Mouse (Mus musculus) retina, adult 2 months (tissue): Measurements from ENCODE around the gene Cog5.
A peak's percentile ranks its signal among the peaks of the same experiment; 100 is the strongest.

ENCODE experiments used
- DNase-seq: peaks from one replicate; pipeline ENCODE4 v3.0.0-alpha.2; 2012; ENCODE audit warnings: low read depth, low spot score

Gene Cog5

DNA sequence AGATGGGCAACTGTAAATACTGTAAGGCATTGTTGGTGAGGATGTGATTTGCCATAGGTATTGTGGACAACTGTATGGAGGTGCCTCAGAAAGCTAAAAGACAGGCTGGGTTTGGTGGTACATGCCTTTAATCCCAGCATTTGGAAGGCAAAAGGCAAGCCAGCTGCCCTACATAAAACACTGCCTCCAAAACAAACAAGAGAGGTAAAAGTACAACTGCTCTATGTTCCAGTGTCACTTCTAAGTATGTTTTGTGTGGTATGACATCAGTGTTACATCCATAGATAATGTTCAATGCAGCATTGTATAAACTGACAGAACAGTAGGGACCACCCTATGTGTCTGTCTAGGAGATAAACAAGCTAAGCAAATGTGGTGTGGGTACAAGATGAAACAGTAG is 237.4 kb downstream of the Cog5 start:
- no peak for DNase-seq

DNA sequence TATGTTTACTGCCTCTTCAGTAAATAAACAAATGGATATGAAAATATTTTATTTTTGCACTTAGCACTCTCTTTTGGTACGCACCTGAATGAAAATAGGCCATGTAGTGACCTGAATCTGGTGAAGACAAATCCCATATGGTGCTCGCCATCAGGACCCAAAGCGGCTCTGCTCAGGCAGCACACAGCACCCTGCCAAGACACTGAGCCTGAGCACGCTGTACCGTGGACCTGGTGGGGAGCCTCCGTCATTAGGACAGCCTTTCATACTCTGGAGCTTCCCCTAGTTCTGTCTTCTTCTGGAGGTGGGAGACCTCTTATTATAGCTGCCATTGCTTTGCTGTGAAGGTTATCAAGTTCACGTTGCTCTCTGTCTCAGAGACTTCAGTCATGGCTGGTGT is 238.1 kb downstream of the Cog5 start:
- DNase-seq, result no peak

DNA sequence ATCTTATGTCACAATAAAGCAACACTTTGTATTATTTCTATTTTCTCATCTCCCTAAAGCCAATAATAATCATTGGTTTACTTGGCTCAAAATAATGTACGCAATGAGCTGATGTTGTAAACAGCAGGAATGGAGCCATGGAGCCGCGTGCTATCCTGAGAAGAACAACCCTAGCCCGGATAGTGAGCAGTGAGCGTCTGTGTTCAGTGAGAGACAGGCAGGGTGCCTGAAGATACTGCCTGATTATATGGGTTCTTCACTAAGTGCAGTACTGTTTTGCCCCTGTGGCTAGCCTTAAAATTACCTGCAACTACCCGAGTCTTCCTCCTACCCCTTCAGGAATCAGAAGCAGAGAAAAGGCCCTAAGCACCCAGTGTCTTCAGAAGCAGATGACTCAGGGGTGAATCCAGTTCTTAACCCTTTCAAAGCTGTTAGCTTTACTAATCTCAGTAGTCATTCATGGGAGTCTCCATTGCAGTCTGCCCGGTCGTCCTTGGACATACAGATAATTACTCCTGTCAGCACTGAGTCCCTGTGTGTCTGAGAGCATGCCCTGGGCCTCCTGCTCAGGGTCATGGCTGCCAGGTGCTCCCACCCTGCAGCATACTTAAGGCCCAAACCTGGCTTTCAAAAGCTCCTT is 240.5 kb downstream of the Cog5 start:
- no peak for DNase-seq

DNA sequence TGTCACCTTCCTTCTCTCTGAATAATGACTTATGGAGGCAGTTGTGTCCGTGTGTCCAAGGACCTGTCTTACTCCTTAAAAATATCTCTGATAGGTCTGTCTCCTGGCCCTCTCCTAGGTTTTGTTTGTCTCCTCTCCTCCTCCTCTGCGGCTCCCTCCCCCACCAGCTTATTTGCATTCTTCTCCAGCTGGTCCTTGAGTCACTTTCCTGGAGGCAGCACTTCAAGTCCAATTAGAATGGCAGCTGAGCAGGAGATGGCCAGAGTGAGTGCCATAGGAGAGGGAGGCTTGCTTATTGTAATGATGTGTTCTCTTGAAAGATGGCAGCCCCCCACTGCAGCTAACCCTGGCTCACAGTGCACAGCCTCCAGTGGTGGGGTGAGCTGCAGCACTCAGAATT is 241.2 kb downstream of the Cog5 start:
- DNase-seq, result no peak

DNA sequence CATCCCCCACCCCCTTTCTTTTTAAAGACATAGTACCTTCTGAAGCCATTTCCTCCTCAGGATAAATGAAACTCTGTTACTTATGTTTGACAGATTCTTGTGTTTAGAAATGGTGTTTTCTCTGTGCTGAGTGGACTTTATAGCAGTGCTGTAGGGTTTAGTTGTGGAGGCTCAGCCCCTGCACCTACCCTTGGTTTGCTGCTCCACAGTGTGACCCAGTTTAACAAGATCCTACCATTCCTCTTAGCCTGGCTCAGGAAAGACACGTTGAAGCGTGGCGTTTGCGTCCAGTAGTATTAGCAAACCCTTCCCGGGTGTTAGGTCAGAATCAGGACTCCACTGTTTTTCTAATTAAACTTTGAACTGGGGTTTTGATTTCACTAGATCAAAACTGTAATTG is 241.6 kb downstream of the Cog5 start:
- no peak for DNase-seq

DNA sequence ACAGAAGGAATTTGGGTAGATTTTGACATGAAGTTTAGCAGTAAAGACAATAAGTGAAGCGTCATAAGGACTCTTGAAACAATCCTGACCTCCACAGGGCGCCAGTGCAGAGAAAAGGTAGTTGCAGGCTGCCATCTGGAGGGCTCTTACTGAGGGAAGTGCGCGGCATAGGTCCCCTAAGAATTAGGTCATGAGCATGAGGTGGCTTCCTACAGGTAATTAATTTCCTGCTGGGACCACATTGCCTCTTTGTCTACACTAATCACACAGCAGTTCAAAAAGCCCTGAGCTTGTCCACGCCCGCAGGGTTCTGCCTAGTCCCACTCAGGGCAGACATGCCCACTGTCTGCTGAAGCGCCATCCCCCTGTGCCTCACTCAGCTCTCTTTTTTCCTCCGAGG is 242.3 kb downstream of the Cog5 start:
- peak; percentile 42 for DNase-seq

DNA sequence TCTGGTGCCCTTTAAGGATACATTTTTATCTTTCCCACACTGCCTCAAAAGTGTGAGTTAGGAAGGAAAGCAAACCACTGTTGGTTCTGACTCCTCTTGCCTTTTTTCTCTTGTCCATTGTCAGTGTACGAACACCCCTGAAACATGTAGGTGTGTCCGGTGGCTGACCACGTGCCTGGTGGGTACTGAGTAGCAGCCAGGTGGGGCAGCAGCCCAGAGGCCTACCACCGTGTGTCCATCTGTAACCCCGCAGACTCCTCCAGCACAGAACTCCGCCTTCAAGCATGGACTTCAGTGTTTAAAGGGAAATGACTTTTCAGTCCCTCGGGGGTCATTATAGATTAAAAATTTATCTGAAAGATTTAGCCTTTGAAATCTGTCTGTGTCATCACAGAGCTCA is 242.8 kb downstream of the Cog5 start:
- no peak for DNase-seq

DNA sequence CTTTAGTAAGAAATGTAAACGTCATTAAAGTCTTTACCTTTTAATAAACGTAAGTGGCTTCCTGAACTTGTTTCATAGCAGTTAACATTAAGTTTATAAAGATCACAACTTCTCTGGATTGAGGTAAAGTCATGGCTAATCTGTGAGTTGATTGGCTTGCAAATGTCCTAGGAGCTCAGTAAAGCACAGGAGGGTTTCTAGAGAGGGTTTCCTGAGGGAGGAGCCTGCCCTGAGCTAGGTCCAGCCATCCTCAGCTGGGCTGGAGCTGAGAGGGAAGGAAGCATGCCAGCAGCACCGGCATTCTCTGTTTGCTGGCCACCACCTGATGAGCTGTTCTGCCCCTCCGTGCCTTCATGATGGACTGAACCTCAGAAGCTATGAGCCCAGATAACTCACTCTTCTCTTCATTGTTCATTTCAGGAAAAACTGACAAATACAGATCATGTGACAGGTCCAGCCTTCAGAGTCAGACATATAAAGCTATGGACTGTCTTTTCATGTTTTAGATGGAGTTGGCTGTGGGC is 245.8 kb downstream of the Cog5 start:
- DNase-seq, result no peak

DNA sequence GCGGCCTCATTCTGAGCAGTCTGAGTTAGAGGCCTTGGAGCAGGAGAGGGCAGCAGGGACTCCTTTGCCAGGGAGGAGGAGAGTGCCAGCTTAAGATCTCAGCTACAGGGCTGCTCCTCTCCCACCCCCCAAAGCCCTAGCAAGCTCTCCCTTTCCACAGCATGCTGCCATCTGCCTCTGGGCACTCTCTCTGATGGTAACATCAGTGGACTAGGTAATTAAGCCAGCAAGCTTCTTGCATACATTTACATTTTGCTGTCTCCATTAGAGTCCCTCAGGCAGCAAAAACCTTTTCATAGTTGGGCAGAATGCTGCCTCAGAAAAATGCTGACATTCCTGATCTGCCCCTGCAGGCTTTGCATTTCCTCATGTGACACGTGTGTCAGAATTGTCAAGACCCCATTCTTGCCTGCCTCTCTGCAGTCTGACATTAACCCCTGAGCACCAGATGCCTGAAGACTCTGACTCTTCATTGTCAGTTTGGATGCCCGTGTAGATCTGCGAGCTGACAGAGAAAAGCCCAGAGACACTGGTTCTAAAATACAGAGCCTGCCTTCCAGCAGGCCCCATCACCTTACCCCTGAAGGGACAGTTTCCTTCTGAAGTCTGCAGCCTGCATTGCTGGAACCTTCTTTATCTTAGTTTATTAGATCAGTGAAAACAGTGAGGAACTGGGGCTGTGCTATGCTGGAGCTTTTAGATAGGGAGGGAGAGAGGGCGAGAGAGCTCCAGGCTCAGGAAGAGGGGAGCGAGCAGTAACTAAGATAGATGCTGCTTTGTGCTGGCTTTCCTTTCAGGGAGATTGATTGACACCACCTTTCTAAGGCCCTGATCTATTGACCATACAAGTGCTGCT is 251.3 kb downstream of the Cog5 start:
- no peak for DNase-seq

DNA sequence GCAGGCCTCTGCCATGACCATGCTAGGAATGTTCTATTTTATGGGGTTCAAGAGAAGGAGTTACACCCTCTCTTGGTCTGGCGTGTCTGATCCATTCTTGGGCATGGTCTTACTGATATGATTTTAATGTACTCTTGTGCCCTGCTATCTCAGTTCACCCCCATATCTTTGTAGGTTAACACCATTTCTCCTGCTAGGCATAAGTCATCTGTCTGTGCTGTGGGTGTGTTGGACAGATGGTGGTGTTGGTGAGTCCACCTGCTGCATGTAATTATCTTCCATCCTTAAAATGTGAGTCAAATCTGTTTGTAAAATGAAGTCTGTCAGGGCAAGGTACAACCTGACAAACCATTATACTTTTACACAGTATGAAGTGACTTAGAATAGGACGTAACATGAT is 252.8 kb downstream of the Cog5 start:
- no peak for DNase-seq

DNA sequence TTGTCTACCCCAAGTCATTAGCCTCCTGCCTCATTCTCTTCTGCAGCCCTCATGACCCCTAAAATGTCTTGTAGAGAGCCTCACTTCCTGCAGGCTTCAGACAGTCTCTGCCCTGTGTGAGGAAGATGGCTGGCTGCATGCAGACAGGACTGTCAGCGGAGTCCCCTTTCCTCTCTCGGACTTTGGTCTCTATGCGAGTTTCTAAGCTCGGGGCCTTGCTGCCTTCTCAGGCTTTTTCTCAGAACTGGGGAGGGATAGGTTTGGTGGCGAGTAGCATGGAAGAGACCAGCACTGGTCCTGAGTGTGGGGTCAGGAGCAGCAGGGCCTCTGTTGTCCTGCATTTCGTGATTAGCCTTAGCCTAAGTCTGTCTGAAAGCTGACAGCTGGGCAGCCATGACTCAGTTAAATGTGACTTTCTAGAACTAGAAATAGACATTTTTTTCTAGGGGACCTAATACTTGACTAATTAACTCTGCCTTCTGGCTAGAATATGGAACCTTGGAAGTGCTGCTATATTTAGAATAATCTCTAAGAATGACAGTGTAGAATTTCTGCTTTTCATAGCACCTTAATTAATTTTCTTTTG is 258.4 kb downstream of the Cog5 start:
- no peak for DNase-seq

DNA sequence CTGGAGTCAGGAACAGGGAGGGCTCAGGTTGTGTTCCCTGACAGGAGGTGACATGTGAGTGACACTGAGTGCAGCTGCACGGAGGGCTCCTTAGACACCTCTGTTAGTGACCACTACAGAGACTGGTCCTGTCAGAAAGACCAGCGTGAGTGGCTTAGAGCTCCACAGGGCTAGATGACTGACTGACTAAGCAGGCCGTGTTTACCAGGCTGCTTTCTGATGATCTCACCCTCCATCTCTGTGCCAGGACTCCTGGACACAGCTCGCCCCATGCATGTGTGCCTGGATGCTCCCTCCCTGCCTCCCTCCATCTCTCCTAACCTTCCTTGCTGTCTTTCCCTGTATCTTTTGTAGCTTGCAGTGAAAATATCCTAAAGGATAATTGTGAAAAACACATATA is 258.9 kb downstream of the Cog5 start:
- DNase-seq, result no peak

DNA sequence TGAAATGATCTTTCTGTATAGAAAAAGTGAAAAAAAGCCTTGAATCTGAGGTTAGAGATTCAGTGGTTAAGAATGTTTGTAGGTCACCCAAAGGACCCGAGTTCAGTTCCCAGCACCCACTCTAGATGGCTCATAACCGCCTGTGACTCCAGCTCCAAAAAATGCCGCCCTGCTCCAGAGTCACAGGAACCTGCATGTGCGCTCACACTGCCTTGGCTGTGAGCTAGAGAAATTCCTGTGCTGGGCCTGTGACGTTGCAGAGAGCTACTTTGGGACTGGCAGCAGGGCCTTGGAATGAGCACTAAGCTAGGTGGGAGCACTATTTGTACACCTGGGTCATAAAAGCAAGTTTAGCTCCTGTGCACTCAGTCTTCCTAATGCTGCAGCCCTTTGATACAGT is 262.0 kb downstream of the Cog5 start:
- no peak for DNase-seq

DNA sequence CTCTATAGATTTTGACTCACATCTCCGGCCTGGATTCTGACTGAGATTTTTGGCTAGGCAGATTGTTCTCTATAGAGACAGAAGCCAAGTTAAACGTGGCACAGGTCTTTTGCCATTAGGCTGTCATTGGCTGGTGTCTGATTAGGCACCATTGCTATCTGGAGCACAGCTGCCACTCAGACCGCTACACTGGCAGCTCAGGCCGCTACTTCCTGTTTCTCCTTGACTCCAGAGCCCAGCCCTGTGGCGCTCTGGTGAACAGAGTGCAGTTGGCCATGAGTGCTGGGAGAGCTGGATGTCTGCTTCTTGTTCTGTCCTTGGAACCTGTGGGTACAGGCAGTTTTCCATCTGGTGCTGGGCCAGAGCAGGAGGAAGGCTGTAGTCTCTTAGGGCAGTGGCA is 262.6 kb downstream of the Cog5 start:
- no peak for DNase-seq

DNA sequence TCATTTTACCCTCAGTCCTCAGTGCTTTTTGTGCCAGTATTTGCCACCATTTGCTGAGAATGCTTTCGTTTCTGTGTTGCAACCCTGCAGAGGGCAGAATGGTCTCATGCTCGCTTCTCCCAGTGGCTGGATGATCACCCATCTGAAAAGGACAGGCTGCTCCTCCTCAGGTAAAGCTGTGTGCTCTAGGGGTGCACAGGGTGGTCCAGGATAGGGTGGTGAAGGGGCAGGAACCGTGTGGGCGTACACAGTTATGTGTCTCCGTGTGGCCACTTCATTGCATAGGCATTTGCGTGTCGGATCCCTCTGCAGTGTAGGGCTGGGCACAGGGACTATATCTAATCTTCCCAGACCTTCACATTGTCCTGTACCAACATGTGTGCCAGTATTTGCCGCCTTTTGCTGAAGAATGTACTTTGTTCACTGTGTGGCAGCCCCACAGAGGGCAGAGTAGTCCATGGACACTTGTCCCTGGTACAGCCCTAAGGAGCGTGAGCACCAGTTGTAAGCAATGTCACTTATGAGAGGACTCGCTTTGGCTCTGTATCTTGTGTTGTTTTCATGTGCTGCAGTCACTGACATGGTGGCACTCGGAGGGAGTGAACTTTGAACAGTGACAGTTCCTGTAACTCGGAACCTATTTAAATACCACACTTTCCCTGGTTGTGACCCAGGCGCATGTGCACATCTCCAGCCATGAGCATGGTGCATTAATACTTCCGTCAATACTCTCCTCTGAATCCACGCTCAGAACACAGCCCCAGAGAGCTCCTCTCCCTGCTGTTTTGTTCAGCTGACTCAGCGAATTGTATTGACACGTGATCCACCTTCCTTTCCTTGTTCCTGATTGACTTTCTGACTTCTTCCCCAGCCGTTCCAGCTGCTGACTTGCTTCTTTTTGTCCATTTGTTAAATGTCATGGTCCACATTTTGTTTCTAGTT is 266.1 kb downstream of the Cog5 start:
- DNase-seq, result no peak

DNA sequence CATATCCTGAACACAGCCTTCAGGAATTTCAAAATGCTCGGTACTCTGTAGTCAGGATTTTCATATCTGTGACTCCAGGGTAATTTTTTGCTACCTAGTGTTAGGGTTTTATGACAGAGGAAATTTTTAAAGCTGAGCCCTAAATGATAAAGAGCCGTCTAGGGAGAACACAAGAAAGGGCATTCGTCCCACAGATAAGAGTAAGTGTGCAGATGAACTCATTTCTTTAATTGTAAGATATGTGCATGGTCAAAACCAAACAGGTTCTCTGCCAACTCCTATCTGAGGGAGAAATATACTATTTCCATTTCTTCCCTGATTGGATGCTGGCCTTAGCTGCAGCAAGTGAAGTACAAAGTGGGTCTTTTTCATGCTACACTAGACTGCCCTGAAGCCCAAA is 269.5 kb downstream of the Cog5 start:
- no peak for DNase-seq

DNA sequence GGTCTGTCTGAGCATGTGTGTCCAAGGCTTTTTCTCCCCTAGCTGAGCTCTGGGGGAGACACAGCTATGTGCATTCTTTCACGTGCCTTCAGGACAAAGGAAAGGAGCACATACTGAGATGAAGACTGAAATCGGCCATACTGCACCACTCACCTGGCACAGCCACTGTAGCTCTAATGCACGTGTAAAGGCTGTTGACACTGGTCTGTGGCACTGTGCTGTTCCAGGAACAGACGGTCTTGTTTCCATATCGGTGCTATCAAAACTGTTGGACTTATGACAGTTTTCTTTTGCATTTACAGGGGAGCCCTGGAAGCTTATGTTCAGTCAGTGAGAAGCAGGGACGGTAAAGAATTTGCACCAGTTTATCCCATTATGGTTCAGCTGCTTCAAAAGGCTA is 270.7 kb downstream of the Cog5 start:
- no peak for DNase-seq

DNA sequence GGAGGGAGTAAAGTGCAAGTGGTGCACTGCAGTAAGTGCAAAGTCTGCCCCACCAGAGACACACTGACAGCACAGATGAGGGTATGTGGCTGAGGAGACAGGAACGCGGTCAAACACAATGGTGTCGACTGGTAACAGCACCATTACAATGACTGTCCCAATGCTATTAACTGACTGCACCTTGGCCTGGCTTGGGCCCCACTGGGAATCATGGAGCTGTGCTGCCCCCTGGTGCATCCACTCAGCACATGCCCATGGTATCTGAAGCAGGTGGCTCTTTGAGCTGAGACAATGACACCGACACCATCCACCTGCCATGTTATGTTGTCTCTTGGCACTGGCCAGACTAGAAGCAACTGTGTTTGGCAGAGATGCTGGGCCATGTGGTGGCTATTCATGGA is 272.0 kb downstream of the Cog5 start:
- DNase-seq, result no peak

DNA sequence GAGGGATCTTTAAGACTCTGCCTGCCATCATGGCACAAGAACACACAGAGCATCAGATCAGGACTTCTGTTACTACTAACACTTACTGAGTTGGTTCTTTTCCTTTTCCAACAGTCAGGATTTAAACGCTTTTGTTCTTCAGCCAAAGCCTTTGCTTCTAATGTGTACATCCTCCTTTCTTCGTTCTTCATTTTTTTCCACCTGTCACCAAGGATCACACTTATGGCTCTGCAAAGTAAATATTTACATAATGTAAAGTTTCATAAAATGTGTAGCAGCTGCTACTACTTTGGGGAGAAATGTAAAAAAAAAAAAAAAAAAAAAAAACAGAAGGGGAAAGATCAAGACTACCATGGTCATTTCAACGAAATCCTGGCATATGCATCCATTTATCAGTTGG is 273.8 kb downstream of the Cog5 start:
- no peak for DNase-seq

DNA sequence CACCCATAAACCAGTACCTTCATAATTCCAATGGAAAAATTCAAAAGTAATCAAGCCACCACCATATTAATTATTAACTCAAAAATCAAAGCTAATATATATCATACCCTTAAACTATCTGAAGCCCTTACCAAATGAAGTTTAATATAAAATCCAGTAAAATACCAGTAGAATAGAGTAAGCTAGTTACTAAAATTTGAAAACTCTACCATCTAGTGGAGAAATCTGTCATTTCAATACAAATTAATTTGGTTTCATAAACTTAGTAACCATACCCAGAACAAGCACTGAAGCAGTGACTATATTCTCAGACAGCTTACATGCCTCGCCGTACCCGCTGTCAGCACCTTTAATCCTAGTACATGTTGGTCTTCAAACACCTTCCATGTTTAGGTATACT is 277.1 kb downstream of the Cog5 start:
- no peak for DNase-seq

DNA sequence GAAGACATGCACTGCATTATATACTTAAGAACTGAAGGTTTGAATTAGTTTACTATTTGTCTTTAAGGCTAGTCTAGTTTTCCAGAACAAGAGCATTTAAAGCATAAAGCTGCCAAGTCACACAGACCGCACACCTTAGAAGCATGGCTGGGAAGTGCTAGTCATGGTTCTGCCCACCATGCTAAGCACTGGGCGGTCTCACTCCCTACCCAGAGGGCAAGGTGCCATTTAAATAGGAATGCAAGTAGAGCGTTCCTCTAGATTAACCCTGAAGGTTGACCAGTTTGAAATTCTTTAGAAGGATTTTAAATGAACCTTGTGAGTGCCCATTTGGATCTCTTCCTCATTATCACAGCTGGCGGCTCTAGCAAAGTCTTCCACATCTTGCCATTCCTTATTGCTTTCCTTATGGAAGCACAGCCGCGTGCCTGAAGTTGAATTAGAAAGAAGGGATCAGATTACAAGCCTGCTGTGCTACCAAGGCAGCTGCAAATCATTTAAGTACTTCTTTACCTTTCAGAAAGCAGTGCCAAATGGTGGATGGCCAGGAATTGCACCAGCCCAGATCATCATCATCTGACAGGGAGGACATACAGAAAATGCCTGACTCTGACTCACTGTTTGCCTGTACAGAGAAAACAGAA is 282.1 kb downstream of the Cog5 start:
- DNase-seq, result no peak
